Mouse (Mus musculus) heart, adult 2 months (tissue): ENCODE measurements around the gene Unc13b. TPM values are rescaled to one million over a fixed set of nuclear protein-coding genes. Genes with fewer than 3 reads are reported as not detected.

Experiments used
- DNase-seq, 2 experiments: peaks; one replicate each; pipeline ENCODE4 v3.0.0; 2021
- H3K27ac ChIP-seq: fragments of 200-600 bp; 2 replicates; pipeline ENCODE4 v1.8.1; 2022
- H3K27me3 ChIP-seq: fragments of 200-500 bp; 2 replicates; pipeline ENCODE4 v1.6.1; 2012; ENCODE audit warnings: mild to moderate bottlenecking, low read length, inconsistent platforms, mixed read lengths; ENCODE audit not compliant: control insufficient read depth, insufficient read depth
- H3K36me3 ChIP-seq: fragments of 200-500 bp; 2 replicates; pipeline ENCODE4 v1.6.1; 2012; ENCODE audit warnings: low read length, inconsistent platforms; ENCODE audit not compliant: control insufficient read depth, insufficient read depth
- H3K4me1 ChIP-seq: fragments of 200-500 bp; 2 replicates; pipeline ENCODE4 v1.6.1; 2011; ENCODE audit warnings: low read length; ENCODE audit not compliant: control insufficient read depth, insufficient read depth
- H3K4me3 ChIP-seq: fragments of 200-600 bp; 2 replicates; pipeline ENCODE4 v1.8.1; 2022
- H3K79me2 ChIP-seq: fragments of 200-500 bp; replicated peaks from 2 replicates; pipeline ENCODE4 v1.6.1; 2012; ENCODE audit warnings: mild to moderate bottlenecking, inconsistent platforms, low read length, moderate library complexity, mixed read lengths; ENCODE audit not compliant: control insufficient read depth, insufficient read depth
- H3K9ac ChIP-seq: fragments of 200-500 bp; 2 replicates; pipeline ENCODE4 v1.6.1; 2012; ENCODE audit warnings: low read depth, mild to moderate bottlenecking, control low read depth, inconsistent platforms, low read length, mixed read lengths
- CTCF ChIP-seq: fragments of 200-600 bp; IDR thresholded peaks from 2 replicates; pipeline ENCODE4 v1.8.1; 2022; ENCODE audit warnings: antibody characterized with exemption, mild to moderate bottlenecking, moderate library complexity
- EP300 ChIP-seq: fragments of 200-500 bp; IDR thresholded peaks from 2 replicates; pipeline ENCODE4 v1.6.1; 2011; ENCODE audit warnings: low read depth, low read length, control low read depth; ENCODE audit not compliant: insufficient read depth
- POLR2A ChIP-seq: fragments of 200-500 bp; IDR thresholded peaks from 2 replicates; pipeline ENCODE4 v1.6.1; 2011; ENCODE audit warnings: mild to moderate bottlenecking, low read depth, low read length, control low read depth; ENCODE audit not compliant: insufficient read depth
- WGBS: fragments of 180-500 bp; shearing (Covaris S2); methylation state at CpG from one replicate; pipeline ENCODE4 v1.1.7; 2018; 5-methylcytosine and 5-hydroxymethylcytosine counted together
- intact Hi-C: fragments of 180-260 bp; cut with DNase I; formaldehyde crosslinking; loops from one replicate; pipeline ENCODE4 v1.15.1; 2025
- polyA plus RNA-seq: library from polyadenylated mRNA; depleted of rRNA; stranded (reverse); fragments of >200 nt; gene quantifications from 2 replicates; pipeline ENCODE4 v1.2.3, GENCODE M21; 2012
- total RNA-seq, 2 experiments: library from RNA; stranded (reverse); gene quantifications; 2 replicates each; pipeline ENCODE4 v1.2.3; 2021

Unc13b gene
- total and polyA plus RNA-seq, 3 experiments = 6.7 to 10.9 (median 10.0) TPM

GRCm38 (mm10) chr4:43019641-43020465, 38.9 kb upstream of the Unc13b start:
- TF ChIP-seq EP300 (no peak), CTCF (no peak), POLR2A (no peak)

DNA sequence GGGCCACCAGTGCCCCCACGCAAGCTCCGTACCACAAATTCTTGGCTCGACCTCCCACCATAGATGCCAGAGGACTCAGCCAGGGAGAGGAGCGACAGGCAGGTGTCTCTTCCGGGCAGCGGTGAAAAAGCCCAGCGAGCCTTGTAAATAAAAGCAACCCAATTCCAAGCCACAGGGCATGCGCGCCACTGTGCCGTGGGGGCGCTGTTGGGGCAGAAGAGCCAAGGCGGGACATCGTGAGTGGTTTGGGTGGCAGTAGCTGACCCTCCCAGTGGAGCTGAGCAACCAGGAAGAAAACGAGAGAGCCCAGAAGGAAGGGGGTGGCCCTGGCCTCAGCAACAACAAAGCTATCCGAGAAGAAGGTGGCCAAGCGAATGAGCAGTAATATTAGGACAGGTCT, 37.9 kb upstream of the Unc13b start:
- no peaks in the 10 kb centered on the region for H3K27me3 ChIP-seq
- DNase-seq = no peak
- no peak overlapping the region for H3K9ac ChIP-seq
- 88% methylated on average over 16 of the region's 16 CpGs for WGBS
- no peaks in the 10 kb centered on the region for H3K79me2 ChIP-seq
- no peaks in the 10 kb centered on the region for H3K36me3 ChIP-seq
- no peak for TF ChIP-seq CTCF
- no peak for TF ChIP-seq POLR2A
- no peak for TF ChIP-seq EP300
- intact Hi-C loops = no loop called here
- no peak overlapping the region for H3K4me3 ChIP-seq
- H3K27ac ChIP-seq = no peak overlapping the region
- H3K4me1 ChIP-seq = peaks cover 3% of the 10 kb centered on the region; the same call in 1 of the 2 replicates

More at GRCm38 (mm10) chr4:43019641-43020465, 38.9 kb upstream of the Unc13b start:
- peaks cover under 1% of the 10 kb centered on the region; the same call in 1 of the 2 replicates for H3K4me1 ChIP-seq
- peak overlapping the region; percentile 14; the same call in 1 of the 2 replicates for H3K4me3 ChIP-seq
- H3K27ac ChIP-seq = peak overlapping the region; percentile 40; the same call in 1 of the 2 replicates
- H3K9ac ChIP-seq = no peak overlapping the region
- intact Hi-C loops = no loop called here
- no peaks in the 10 kb centered on the region for H3K27me3 ChIP-seq
- 88% methylated on average over 23 of the region's 23 CpGs for WGBS
- DNase-seq = no peak
- H3K79me2 ChIP-seq = no peaks in the 10 kb centered on the region
- no peaks in the 10 kb centered on the region for H3K36me3 ChIP-seq

GRCm38 (mm10) chr4:43021341-43021740, 37.4 kb upstream of the Unc13b start:
- H3K27ac ChIP-seq = no peak overlapping the region
- no peak overlapping the region for H3K9ac ChIP-seq
- 81% methylated on average over 17 of the region's 17 CpGs for WGBS
- H3K4me3 ChIP-seq = no peak overlapping the region
- DNase-seq = no peak
- peaks cover 3% of the 10 kb centered on the region; the same call in 1 of the 2 replicates for H3K4me1 ChIP-seq
- H3K36me3 ChIP-seq = no peaks in the 10 kb centered on the region
- H3K79me2 ChIP-seq = no peaks in the 10 kb centered on the region
- intact Hi-C loops = no loop called here
- no peaks in the 10 kb centered on the region for H3K27me3 ChIP-seq
- no peak for TF ChIP-seq POLR2A

DNA sequence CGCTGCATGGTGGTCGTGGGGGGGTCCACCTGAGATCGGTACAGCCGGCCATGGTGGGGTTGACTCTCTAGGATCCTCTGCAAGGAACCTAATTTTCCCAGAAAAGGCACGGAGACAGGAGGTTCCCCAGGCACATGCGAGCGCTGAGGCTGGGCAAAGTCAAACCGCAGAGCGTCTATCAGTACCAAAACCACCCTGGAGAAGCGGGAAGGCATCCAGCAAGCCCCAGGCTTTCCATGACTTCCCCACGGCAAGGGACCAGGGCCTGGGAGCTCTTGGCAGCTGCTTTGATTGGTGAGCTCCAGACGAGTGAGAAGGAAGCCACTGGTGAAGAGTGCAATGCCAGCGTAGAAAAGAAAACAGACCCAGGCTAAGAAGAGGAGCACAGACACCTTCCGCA, 34.1 kb upstream of the Unc13b start:
- DNase-seq = no peak
- Histone ChIP-seq H3K27me3 (no peaks in the 10 kb centered on the region), H3K9ac (no peak overlapping the region), H3K36me3 (no peaks in the 10 kb centered on the region), H3K27ac (peak overlapping the region; percentile 91; the same call in 1 of the 2 replicates), H3K4me3 (peak overlapping the region; percentile 58), H3K79me2 (no peaks in the 10 kb centered on the region), H3K4me1 (peaks cover 3% of the 10 kb centered on the region; the same call in 1 of the 2 replicates)
- TF ChIP-seq EP300 (no peak), CTCF (no peak), POLR2A (no peak)
- WGBS = 76% methylated on average over 14 of the region's 14 CpGs
- intact Hi-C loops = loop anchor here (1.0 kb wide), 1 partner anchor 19 kb away; no protein-coding TSS in a partner anchor

- 7% methylated on average over 42 of the region's 42 CpGs for WGBS
- H3K4me3 ChIP-seq = peak within 1 kb of the TSS; percentile 58
- intact Hi-C loops = loop anchor here (1.0 kb wide), 1 partner anchor 20 kb away; no protein-coding TSS in a partner anchor
- H3K9ac ChIP-seq = peak within 1 kb of the TSS; percentile 76
- TF ChIP-seq EP300 (no peak; the same call in 1 of the 2 replicates), POLR2A (peak; percentile 75), CTCF (peak; percentile 74)
- DNase-seq = peak; percentile 93 to 94
- peak within 1 kb of the TSS; percentile 91 for H3K27ac ChIP-seq
- H3K79me2 ChIP-seq = no peaks in the 10 kb centered on the region
- no peaks in the 10 kb centered on the region for H3K27me3 ChIP-seq
- H3K4me1 ChIP-seq = peaks cover 5% of the 10 kb centered on the region; the same call in 1 of the 2 replicates
- no peaks in the 10 kb centered on the region for H3K36me3 ChIP-seq
These were observed 33.4 kb upstream of the Unc13b start, which contains the start of gene Pigo for GRCm38 (mm10) chr4:43025084-43025960. Gene Pigo (minus strand): TSS chr4:43025819.
